17 mouse cellular contexts compared by ENCODE assay signal in genomic region chr5:73884998-73885397, GRCm38 (mm10).
DNase-seq lines count a peak whose midpoint lies in the region; ATAC-seq and TF ChIP-seq lines count a peak whose summit lies in the region.
"Had no signal": no experiment of that assay in that cellular context is flagged by ENCODE, and none has a peak within 500 bp of the region (broad histone marks: within the 10 kb centered on the region; RNA-seq: fewer than 3 reads in every experiment).

No protein-coding gene starts in this region.

- H3K9ac ChIP-seq in forebrain, embryonic 14.5 days (ENCODE audit: low read length), result no peak overlapping the region
- no peak overlapping the region for H3K9ac ChIP-seq in forebrain, embryonic 16.5 days (replicated peaks; ENCODE audit: low read depth, low read length)
- H3K9ac ChIP-seq in midbrain, postnatal 0 days (replicated peaks; ENCODE audit: low read length, poor library complexity, severe bottlenecking), result no peak overlapping the region
- no peak overlapping the region for H3K9ac ChIP-seq in midbrain, embryonic 15.5 days
- H3K9ac ChIP-seq in hindbrain, embryonic 15.5 days, result no peak overlapping the region
- no peak overlapping the region for H3K9ac ChIP-seq in neural tube, embryonic 14.5 days (replicated peaks; ENCODE audit: low read depth, low read length)
- H3K9ac ChIP-seq: forebrain, postnatal 0 days; lung, embryonic 14.5 days; midbrain, embryonic 12.5 days had no signal

- no peaks in the 10 kb centered on the region for H3K27me3 ChIP-seq in forebrain, embryonic 14.5 days (replicated peaks; ENCODE audit: control insufficient read depth, insufficient read depth, low read length)
- H3K27me3 ChIP-seq in forebrain, embryonic 16.5 days (replicated peaks; ENCODE audit: control insufficient read depth, insufficient read depth, low read length), result no peaks in the 10 kb centered on the region
- H3K27me3 ChIP-seq in midbrain, postnatal 0 days (ENCODE audit: insufficient read depth, low read length), result no peaks in the 10 kb centered on the region
- no peaks in the 10 kb centered on the region for H3K27me3 ChIP-seq in midbrain, embryonic 15.5 days (replicated peaks)
- no peaks in the 10 kb centered on the region for H3K27me3 ChIP-seq in hindbrain, embryonic 15.5 days
- H3K27me3 ChIP-seq in neural tube, embryonic 14.5 days (ENCODE audit: control insufficient read depth, insufficient read depth, low read length), result no peaks in the 10 kb centered on the region
- H3K27me3 ChIP-seq: midbrain, embryonic 12.5 days had no signal

- ATAC-seq in forebrain, embryonic 14.5 days, result no peak
- ATAC-seq in forebrain, embryonic 16.5 days, result no peak
- ATAC-seq in midbrain, postnatal 0 days (ENCODE audit: low FRiP score), result no peak
- no peak for ATAC-seq in midbrain, embryonic 15.5 days (replicated peaks)
- ATAC-seq in hindbrain, embryonic 15.5 days (ENCODE audit: low FRiP score, low read depth), result no peak
- peak; percentile 44; the same call in 1 of the 2 replicates for ATAC-seq in neural tube, embryonic 14.5 days (ENCODE audit: low read depth)
- ATAC-seq: forebrain, postnatal 0 days had no signal

- H3K27ac ChIP-seq in forebrain, embryonic 14.5 days (ENCODE audit: low read depth, low read length), result no peak overlapping the region
- no peak overlapping the region for H3K27ac ChIP-seq in forebrain, embryonic 16.5 days (ENCODE audit: low read length)
- H3K27ac ChIP-seq in midbrain, postnatal 0 days (ENCODE audit: low read depth, low read length), result no peak overlapping the region
- no peak overlapping the region for H3K27ac ChIP-seq in midbrain, embryonic 15.5 days
- H3K27ac ChIP-seq in hindbrain, embryonic 15.5 days (replicated peaks), result no peak overlapping the region
- H3K27ac ChIP-seq in neural tube, embryonic 14.5 days (ENCODE audit: low read depth, low read length), result 0 out of 2 replicates have a peak overlapping the region, but pooled peaks have one; percentile 12
- H3K27ac ChIP-seq: macrophage; midbrain, embryonic 12.5 days had no signal

- no peaks in the 10 kb centered on the region for H3K4me1 ChIP-seq in forebrain, embryonic 14.5 days (ENCODE audit: control insufficient read depth, insufficient read depth, low read length)
- H3K4me1 ChIP-seq in forebrain, embryonic 16.5 days (replicated peaks; ENCODE audit: control insufficient read depth, insufficient read depth, low read length), result no peaks in the 10 kb centered on the region
- no peaks in the 10 kb centered on the region for H3K4me1 ChIP-seq in midbrain, postnatal 0 days (ENCODE audit: insufficient read depth, low read length)
- H3K4me1 ChIP-seq in midbrain, embryonic 15.5 days, result no peaks in the 10 kb centered on the region
- no peaks in the 10 kb centered on the region; the same call in 1 of the 2 replicates for H3K4me1 ChIP-seq in hindbrain, embryonic 15.5 days (replicated peaks)
- H3K4me1 ChIP-seq in neural tube, embryonic 14.5 days (ENCODE audit: control insufficient read depth, insufficient read depth, low read length), result no peaks in the 10 kb centered on the region
- H3K4me1 ChIP-seq: midbrain, embryonic 12.5 days had no signal

- no peaks in the 10 kb centered on the region for H3K9me3 ChIP-seq in forebrain, embryonic 14.5 days (replicated peaks; ENCODE audit: control insufficient read depth, low read length)
- H3K9me3 ChIP-seq in forebrain, embryonic 16.5 days (ENCODE audit: control insufficient read depth, low read length), result no peaks in the 10 kb centered on the region
- no peaks in the 10 kb centered on the region for H3K9me3 ChIP-seq in midbrain, postnatal 0 days (ENCODE audit: low read length)
- H3K9me3 ChIP-seq in midbrain, embryonic 15.5 days, result no peaks in the 10 kb centered on the region
- no peaks in the 10 kb centered on the region for H3K9me3 ChIP-seq in hindbrain, embryonic 15.5 days
- no peaks in the 10 kb centered on the region for H3K9me3 ChIP-seq in neural tube, embryonic 14.5 days (ENCODE audit: control insufficient read depth, low read length)
- H3K9me3 ChIP-seq: midbrain, embryonic 12.5 days had no signal

- no peak for TF ChIP-seq CTCF in midbrain, postnatal 0 days (IDR thresholded peaks at IDR 0.05)

- H3K4me3 ChIP-seq in forebrain, embryonic 14.5 days (ENCODE audit: low read depth, low read length), result no peak overlapping the region
- H3K4me3 ChIP-seq in forebrain, embryonic 16.5 days (replicated peaks; ENCODE audit: low read length), result no peak overlapping the region
- no peak overlapping the region for H3K4me3 ChIP-seq in midbrain, postnatal 0 days (ENCODE audit: low read depth, low read length)
- no peak overlapping the region for H3K4me3 ChIP-seq in midbrain, embryonic 15.5 days
- no peak overlapping the region for H3K4me3 ChIP-seq in hindbrain, embryonic 15.5 days
- H3K4me3 ChIP-seq in neural tube, embryonic 14.5 days (ENCODE audit: low read depth, low read length), result no peak overlapping the region
- H3K4me3 ChIP-seq: midbrain, embryonic 12.5 days had no signal

- H3K4me2 ChIP-seq in forebrain, embryonic 14.5 days (ENCODE audit: low read length), result no peak overlapping the region
- no peak overlapping the region for H3K4me2 ChIP-seq in forebrain, embryonic 16.5 days (ENCODE audit: low read length)
- H3K4me2 ChIP-seq in midbrain, postnatal 0 days (ENCODE audit: low read depth, low read length, poor library complexity, severe bottlenecking), result no peak overlapping the region
- H3K4me2 ChIP-seq in midbrain, embryonic 15.5 days, result no peak overlapping the region
- H3K4me2 ChIP-seq in hindbrain, embryonic 15.5 days, result peak overlapping the region; percentile 34
- peak overlapping the region; percentile 11; the same call in 1 of the 2 replicates for H3K4me2 ChIP-seq in neural tube, embryonic 14.5 days (ENCODE audit: low read depth, low read length)
- H3K4me2 ChIP-seq: lung, embryonic 14.5 days; midbrain, embryonic 12.5 days had no signal

- peak; percentile 27 for DNase-seq in forebrain, embryonic 14.5 days (ENCODE audit: low spot score)
- DNase-seq in midbrain, postnatal 0 days (ENCODE audit: low spot score), result peak; percentile 28
- no peak for DNase-seq in layer of hippocampus, postnatal 10 days (ENCODE audit: low spot score in 2 of 2)
- DNase-seq in lung, postnatal 4 days, result no peak
- DNase-seq: adrenal gland, postnatal 36 days; forebrain, postnatal 0 days; gastrocnemius, postnatal 10 days; kidney, adult 9 months; kidney, postnatal 4 days; lung, embryonic 14.5 days; right cerebral cortex, adult 18-20 months had no signal

- H3K36me3 ChIP-seq in forebrain, embryonic 14.5 days (ENCODE audit: control insufficient read depth, insufficient read depth, low read length), result no peaks in the 10 kb centered on the region
- H3K36me3 ChIP-seq in forebrain, embryonic 16.5 days (ENCODE audit: control insufficient read depth, insufficient read depth), result no peaks in the 10 kb centered on the region
- no peaks in the 10 kb centered on the region for H3K36me3 ChIP-seq in midbrain, postnatal 0 days (ENCODE audit: insufficient read depth, low read length)
- H3K36me3 ChIP-seq in midbrain, embryonic 15.5 days (replicated peaks), result no peaks in the 10 kb centered on the region
- H3K36me3 ChIP-seq in hindbrain, embryonic 15.5 days, result no peaks in the 10 kb centered on the region
- H3K36me3 ChIP-seq in neural tube, embryonic 14.5 days (ENCODE audit: control insufficient read depth, insufficient read depth, low read length), result no peaks in the 10 kb centered on the region
- H3K36me3 ChIP-seq: midbrain, embryonic 12.5 days had no signal

- WGBS in forebrain, embryonic 14.5 days, result 67% methylated on average over 12 of the region's 12 CpGs
- WGBS in forebrain, embryonic 16.5 days, result 72% methylated on average over 12 of the region's 12 CpGs
- WGBS in midbrain, postnatal 0 days, result 38% methylated on average over 12 of the region's 12 CpGs
- 50% methylated on average over 12 of the region's 12 CpGs for WGBS in midbrain, embryonic 15.5 days
- 27% methylated on average over 12 of the region's 12 CpGs for WGBS in hindbrain, embryonic 15.5 days
- WGBS in neural tube, embryonic 14.5 days, result 15% methylated on average over 12 of the region's 12 CpGs

Comparison
In these comparisons a context has a peak if more than half of its experiments do, and no peak if none do; other contexts are left out.
1. DNase-seq: peak in forebrain, embryonic 14.5 days (single experiment) and midbrain, postnatal 0 days (single experiment); none in layer of hippocampus, postnatal 10 days (0 of 2) and lung, postnatal 4 days (0 of 2).
2. H3K4me2 ChIP-seq: peak in hindbrain, embryonic 15.5 days (single experiment) and neural tube, embryonic 14.5 days (single experiment); none in forebrain, embryonic 14.5 days (single experiment), forebrain, embryonic 16.5 days (single experiment), midbrain, postnatal 0 days (single experiment) and midbrain, embryonic 15.5 days (single experiment).